Mouse (Mus musculus): Measurements from ENCODE around the gene Spry2. TPM values are rescaled to one million over a fixed set of nuclear protein-coding genes. Genes with fewer than 3 reads are reported as not detected.

The Spry2 gene
- polyA plus RNA-seq, 1 experiment from 2014 or later, result 62.9 TPM

GRCm38 (mm10) chr14:105885249-105885648, 11.4 kb downstream of the Spry2 start:
- Histone ChIP-seq H3K4me1 (ENCODE audit: control insufficient read depth, insufficient read depth, low read length) (no peaks in the 10 kb centered on the region), H3K36me3 (ENCODE audit: control insufficient read depth, insufficient read depth, low read length) (no peaks in the 10 kb centered on the region), H3K27ac (ENCODE audit: low read depth, low read length) (no peak overlapping the region), H3K4me2 (no peak overlapping the region), H3K9ac (ENCODE audit: low read depth, low read length) (no peak overlapping the region), H3K4me3 (ENCODE audit: low read depth, low read length) (no peak overlapping the region), H3K27me3 (ENCODE audit: control insufficient read depth, insufficient read depth, low read length) (no peaks in the 10 kb centered on the region), H3K9me3 (replicated peaks; ENCODE audit: control insufficient read depth, low read length) (no peaks in the 10 kb centered on the region)
- WGBS (ENCODE audit: insufficient replicate concordance), result 60% methylated on average over 6 of the region's 6 CpGs
- ATAC-seq (replicated peaks; ENCODE audit: insufficient number of reproducible peaks, low FRiP score, low TSS enrichment), result no peak

DNA sequence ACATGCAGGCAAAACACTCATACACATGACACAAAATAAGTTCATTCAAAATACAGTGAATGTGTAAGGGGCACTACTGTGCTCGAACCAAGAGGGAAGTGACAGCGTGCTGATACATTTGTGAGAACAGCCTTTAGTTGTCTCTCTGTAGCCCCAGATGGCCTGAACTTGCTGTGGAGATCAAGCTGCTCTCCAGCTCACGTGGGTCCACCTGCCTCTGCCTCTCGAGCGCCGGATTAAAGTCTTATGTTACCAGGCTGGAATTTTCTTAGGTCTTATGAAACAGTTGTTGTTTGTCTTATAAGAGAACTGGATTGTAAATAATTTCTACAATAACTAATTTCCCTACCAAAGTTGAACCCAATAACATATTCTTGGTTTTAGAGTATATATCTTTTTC, 13.4 kb downstream of the Spry2 start:
- no peak overlapping the region for H3K27ac ChIP-seq (ENCODE audit: low read depth, low read length)
- no peaks in the 10 kb centered on the region for H3K4me1 ChIP-seq (ENCODE audit: control insufficient read depth, insufficient read depth, low read length)
- no peak overlapping the region for H3K4me2 ChIP-seq
- no peaks in the 10 kb centered on the region for H3K27me3 ChIP-seq (ENCODE audit: control insufficient read depth, insufficient read depth, low read length)
- no peak for ATAC-seq (replicated peaks; ENCODE audit: insufficient number of reproducible peaks, low FRiP score, low TSS enrichment)
- 80% methylated on average over 6 of the region's 6 CpGs for WGBS (ENCODE audit: insufficient replicate concordance)
- no peak overlapping the region for H3K4me3 ChIP-seq (ENCODE audit: low read depth, low read length)
- no peaks in the 10 kb centered on the region for H3K9me3 ChIP-seq (replicated peaks; ENCODE audit: control insufficient read depth, low read length)
- no peaks in the 10 kb centered on the region for H3K36me3 ChIP-seq (ENCODE audit: control insufficient read depth, insufficient read depth, low read length)
- H3K9ac ChIP-seq (ENCODE audit: low read depth, low read length), result no peak overlapping the region

DNA sequence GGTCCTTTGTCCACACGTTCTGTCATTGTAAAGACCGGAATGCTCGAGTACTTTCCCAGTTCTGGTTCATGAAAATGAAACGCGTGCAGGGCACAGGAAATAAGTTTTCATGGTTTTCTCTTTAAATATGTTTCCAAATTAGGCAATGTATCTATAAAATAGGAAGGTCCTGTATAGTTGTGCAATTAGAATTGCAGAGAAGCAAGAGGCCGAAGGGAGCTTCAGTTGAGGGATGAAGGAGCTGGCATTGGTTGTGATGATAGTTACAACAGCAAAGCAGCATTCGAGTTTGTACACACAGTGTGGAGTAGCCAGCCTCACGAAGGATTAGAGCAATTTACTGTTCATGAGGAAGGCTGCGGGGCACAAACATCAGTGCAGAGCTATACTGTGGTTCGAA, 18.3 kb downstream of the Spry2 start:
- H3K27ac ChIP-seq (ENCODE audit: low read depth, low read length), result no peak overlapping the region
- 83% methylated on average over 10 of the region's 10 CpGs for WGBS (ENCODE audit: insufficient replicate concordance)
- H3K4me1 ChIP-seq (ENCODE audit: control insufficient read depth, insufficient read depth, low read length), result no peaks in the 10 kb centered on the region
- H3K27me3 ChIP-seq (ENCODE audit: control insufficient read depth, insufficient read depth, low read length), result no peaks in the 10 kb centered on the region
- no peaks in the 10 kb centered on the region for H3K36me3 ChIP-seq (ENCODE audit: control insufficient read depth, insufficient read depth, low read length)
- no peak overlapping the region for H3K4me3 ChIP-seq (ENCODE audit: low read depth, low read length)
- H3K9ac ChIP-seq (ENCODE audit: low read depth, low read length), result no peak overlapping the region
- ATAC-seq (replicated peaks; ENCODE audit: insufficient number of reproducible peaks, low FRiP score, low TSS enrichment), result no peak
- no peak overlapping the region for H3K4me2 ChIP-seq
- no peaks in the 10 kb centered on the region for H3K9me3 ChIP-seq (replicated peaks; ENCODE audit: control insufficient read depth, low read length)

- 88% methylated on average over 7 of the region's 7 CpGs for WGBS (ENCODE audit: insufficient replicate concordance)
- no peak overlapping the region for H3K4me3 ChIP-seq (ENCODE audit: low read depth, low read length)
- H3K9me3 ChIP-seq (replicated peaks; ENCODE audit: control insufficient read depth, low read length), result no peaks in the 10 kb centered on the region
- H3K4me2 ChIP-seq, result no peak overlapping the region
- ATAC-seq (replicated peaks; ENCODE audit: insufficient number of reproducible peaks, low FRiP score, low TSS enrichment), result no peak
- H3K9ac ChIP-seq (ENCODE audit: low read depth, low read length), result no peak overlapping the region
- no peak overlapping the region for H3K27ac ChIP-seq (ENCODE audit: low read depth, low read length)
- H3K4me1 ChIP-seq (ENCODE audit: control insufficient read depth, insufficient read depth, low read length), result no peaks in the 10 kb centered on the region
- no peaks in the 10 kb centered on the region for H3K36me3 ChIP-seq (ENCODE audit: control insufficient read depth, insufficient read depth, low read length)
- H3K27me3 ChIP-seq (ENCODE audit: control insufficient read depth, insufficient read depth, low read length), result no peaks in the 10 kb centered on the region
Observed at GRCm38 (mm10) chr14:105876375-105876774, 20.2 kb downstream of the Spry2 start.

- no peak for ATAC-seq (replicated peaks; ENCODE audit: insufficient number of reproducible peaks, low FRiP score, low TSS enrichment)
- no peak overlapping the region for H3K27ac ChIP-seq (ENCODE audit: low read depth, low read length)
- H3K9ac ChIP-seq (ENCODE audit: low read depth, low read length), result no peak overlapping the region
- H3K9me3 ChIP-seq (replicated peaks; ENCODE audit: control insufficient read depth, low read length), result no peaks in the 10 kb centered on the region
- H3K4me1 ChIP-seq (ENCODE audit: control insufficient read depth, insufficient read depth, low read length), result no peaks in the 10 kb centered on the region
- no peak overlapping the region for H3K4me3 ChIP-seq (ENCODE audit: low read depth, low read length)
- no peak overlapping the region for H3K4me2 ChIP-seq
- H3K27me3 ChIP-seq (ENCODE audit: control insufficient read depth, insufficient read depth, low read length), result no peaks in the 10 kb centered on the region
- WGBS (ENCODE audit: insufficient replicate concordance), result 74% methylated on average over 14 of the region's 14 CpGs
- no peaks in the 10 kb centered on the region for H3K36me3 ChIP-seq (ENCODE audit: control insufficient read depth, insufficient read depth, low read length)
Observed at GRCm38 (mm10) chr14:105870370-105870936, 26.2 kb downstream of the Spry2 start.

- Histone ChIP-seq H3K4me3 (ENCODE audit: low read depth, low read length) (no peak overlapping the region), H3K27me3 (ENCODE audit: control insufficient read depth, insufficient read depth, low read length) (no peaks in the 10 kb centered on the region), H3K4me1 (ENCODE audit: control insufficient read depth, insufficient read depth, low read length) (no peaks in the 10 kb centered on the region), H3K36me3 (ENCODE audit: control insufficient read depth, insufficient read depth, low read length) (no peaks in the 10 kb centered on the region), H3K4me2 (no peak overlapping the region), H3K9me3 (replicated peaks; ENCODE audit: control insufficient read depth, low read length) (no peaks in the 10 kb centered on the region), H3K9ac (ENCODE audit: low read depth, low read length) (no peak overlapping the region), H3K27ac (ENCODE audit: low read depth, low read length) (no peak overlapping the region)
- WGBS (ENCODE audit: insufficient replicate concordance), result 85% methylated on average over 5 of the region's 5 CpGs
- no peak for ATAC-seq (replicated peaks; ENCODE audit: insufficient number of reproducible peaks, low FRiP score, low TSS enrichment)
Observed at GRCm38 (mm10) chr14:105865381-105865938, 31.2 kb downstream of the Spry2 start.

DNA sequence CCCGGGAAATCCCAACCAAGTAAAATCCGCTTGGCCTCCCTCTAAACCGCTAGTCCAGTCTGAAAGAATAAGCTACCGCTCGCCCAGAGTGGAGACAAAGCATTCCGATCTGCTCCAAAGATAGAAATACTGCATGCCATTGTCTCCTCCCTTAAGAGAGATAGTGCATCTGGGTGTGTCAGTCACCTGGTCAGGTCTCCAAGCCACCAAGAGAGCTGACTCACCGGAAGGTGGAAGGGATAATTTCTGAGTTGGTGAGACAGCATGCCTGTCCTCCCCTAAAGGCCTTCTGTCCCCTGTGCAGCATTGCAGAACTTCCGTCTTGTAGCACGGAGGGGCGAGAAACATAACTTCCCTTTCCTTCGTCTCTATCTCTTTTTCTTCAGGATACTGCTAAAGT, 34.4 kb downstream of the Spry2 start:
- no peak overlapping the region for H3K4me2 ChIP-seq
- H3K27ac ChIP-seq (ENCODE audit: low read depth, low read length), result no peak overlapping the region
- no peak overlapping the region for H3K4me3 ChIP-seq (ENCODE audit: low read depth, low read length)
- H3K9ac ChIP-seq (ENCODE audit: low read depth, low read length), result no peak overlapping the region
- H3K36me3 ChIP-seq (ENCODE audit: control insufficient read depth, insufficient read depth, low read length), result no peaks in the 10 kb centered on the region
- ATAC-seq (replicated peaks; ENCODE audit: insufficient number of reproducible peaks, low FRiP score, low TSS enrichment), result no peak
- no peaks in the 10 kb centered on the region for H3K9me3 ChIP-seq (replicated peaks; ENCODE audit: control insufficient read depth, low read length)
- H3K27me3 ChIP-seq (ENCODE audit: control insufficient read depth, insufficient read depth, low read length), result no peaks in the 10 kb centered on the region
- H3K4me1 ChIP-seq (ENCODE audit: control insufficient read depth, insufficient read depth, low read length), result 0 out of 2 replicates have a peak, but pooled peaks cover 2% of the 10 kb centered on the region
- WGBS (ENCODE audit: insufficient replicate concordance), result 49% methylated on average over 11 of the region's 11 CpGs

DNA sequence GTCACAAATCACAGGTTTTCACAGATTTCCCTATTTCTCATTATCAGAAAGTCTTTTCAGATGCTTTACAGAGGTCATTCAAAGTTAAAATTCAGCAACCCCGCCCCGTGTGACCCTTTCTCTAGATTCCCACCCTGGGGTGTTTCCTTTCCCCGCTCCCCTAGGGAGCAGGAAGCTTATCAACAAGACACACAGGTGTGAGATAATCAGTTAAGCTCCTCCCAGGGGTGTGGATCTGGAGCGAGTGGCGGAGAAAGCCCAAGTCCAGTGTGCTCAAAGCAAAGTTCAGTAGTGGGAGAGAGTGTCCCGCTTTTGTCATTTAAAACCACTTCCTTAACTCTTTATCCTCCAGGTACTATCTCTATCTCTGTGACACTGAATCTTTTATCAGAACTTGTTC, 35.7 kb downstream of the Spry2 start:
- Histone ChIP-seq H3K36me3 (ENCODE audit: control insufficient read depth, insufficient read depth, low read length) (no peaks in the 10 kb centered on the region), H3K4me3 (ENCODE audit: low read depth, low read length) (no peak overlapping the region), H3K9me3 (replicated peaks; ENCODE audit: control insufficient read depth, low read length) (no peaks in the 10 kb centered on the region), H3K9ac (ENCODE audit: low read depth, low read length) (no peak overlapping the region), H3K27me3 (ENCODE audit: control insufficient read depth, insufficient read depth, low read length) (no peaks in the 10 kb centered on the region), H3K27ac (ENCODE audit: low read depth, low read length) (no peak overlapping the region), H3K4me1 (ENCODE audit: control insufficient read depth, insufficient read depth, low read length) (0 out of 2 replicates have a peak, but pooled peaks cover 2% of the 10 kb centered on the region), H3K4me2 (no peak overlapping the region)
- 36% methylated on average over 6 of the region's 6 CpGs for WGBS (ENCODE audit: insufficient replicate concordance)
- ATAC-seq (replicated peaks; ENCODE audit: insufficient number of reproducible peaks, low FRiP score, low TSS enrichment), result no peak

- H3K9me3 ChIP-seq (replicated peaks; ENCODE audit: control insufficient read depth, low read length), result no peaks in the 10 kb centered on the region
- H3K4me1 ChIP-seq (ENCODE audit: control insufficient read depth, insufficient read depth, low read length), result 0 out of 2 replicates have a peak, but pooled peaks cover 2% of the 10 kb centered on the region
- no peaks in the 10 kb centered on the region for H3K36me3 ChIP-seq (ENCODE audit: control insufficient read depth, insufficient read depth, low read length)
- H3K27ac ChIP-seq (ENCODE audit: low read depth, low read length), result no peak overlapping the region
- WGBS (ENCODE audit: insufficient replicate concordance), result 82% methylated on average over 4 of the region's 4 CpGs
- H3K4me2 ChIP-seq, result no peak overlapping the region
- H3K4me3 ChIP-seq (ENCODE audit: low read depth, low read length), result no peak overlapping the region
- no peak overlapping the region for H3K9ac ChIP-seq (ENCODE audit: low read depth, low read length)
- no peaks in the 10 kb centered on the region for H3K27me3 ChIP-seq (ENCODE audit: control insufficient read depth, insufficient read depth, low read length)
- ATAC-seq (replicated peaks; ENCODE audit: insufficient number of reproducible peaks, low FRiP score, low TSS enrichment), result no peak
Observed at GRCm38 (mm10) chr14:105860276-105860675, 36.3 kb downstream of the Spry2 start.

Measured in heart, embryonic 11.5 days (tissue).